Mouse (Mus musculus) Muller cell, postnatal 12 days (primary cell): ENCODE results near the gene Muc13.

Experiments
- DNase-seq: peaks from one replicate; pipeline ENCODE4 v3.0.0-alpha.2; 2015; ENCODE audit errors: inconsistent ontology term

Gene Muc13

DNA sequence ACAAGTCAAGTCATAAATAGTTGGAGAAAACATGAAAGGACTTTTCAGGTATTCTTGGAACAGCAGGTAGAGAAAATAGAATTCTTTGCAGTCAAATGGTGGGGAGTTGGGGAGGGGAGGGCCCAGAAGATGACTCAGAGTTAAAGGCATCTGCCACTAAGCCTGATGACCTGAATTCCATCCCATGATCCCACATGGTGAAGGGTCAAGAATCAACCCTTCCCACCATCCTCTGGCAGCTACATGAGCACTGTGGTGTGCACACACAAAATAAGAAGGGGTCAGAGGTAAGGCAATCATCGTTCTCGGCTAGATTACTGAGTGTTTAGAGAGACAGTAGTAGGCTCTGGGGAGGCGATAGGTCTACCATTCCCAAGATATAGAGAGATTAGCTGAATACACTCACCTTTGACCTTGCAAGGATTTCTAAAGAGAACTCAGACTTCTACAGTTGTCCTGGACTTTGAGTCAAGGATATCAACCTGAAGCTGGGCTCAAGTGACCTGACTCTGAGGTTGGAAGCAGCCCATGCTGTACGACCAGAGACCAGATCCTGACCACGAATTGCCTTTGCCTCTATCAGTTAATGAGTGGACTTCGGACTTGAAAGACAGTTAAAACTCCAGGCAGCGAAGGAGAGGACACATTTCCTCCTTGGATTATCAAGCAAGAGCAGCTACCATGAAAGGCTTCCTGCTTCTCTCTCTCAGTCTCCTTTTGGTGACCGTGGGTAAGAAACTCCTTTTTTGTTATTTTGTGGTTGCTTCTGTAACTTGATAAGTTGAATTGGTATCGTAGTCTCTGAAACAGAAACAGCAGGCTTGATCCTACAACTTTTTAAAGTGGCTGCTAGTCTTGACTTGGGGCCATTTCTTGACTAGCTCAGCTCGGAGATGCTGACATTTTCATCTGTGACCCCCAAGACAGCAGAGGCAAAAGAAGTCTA is at the start of gene Muc13:
Gene Muc13 (plus strand): TSS at position 192 of the 946 bp plus-strand sequence.
- no peak for DNase-seq

DNA sequence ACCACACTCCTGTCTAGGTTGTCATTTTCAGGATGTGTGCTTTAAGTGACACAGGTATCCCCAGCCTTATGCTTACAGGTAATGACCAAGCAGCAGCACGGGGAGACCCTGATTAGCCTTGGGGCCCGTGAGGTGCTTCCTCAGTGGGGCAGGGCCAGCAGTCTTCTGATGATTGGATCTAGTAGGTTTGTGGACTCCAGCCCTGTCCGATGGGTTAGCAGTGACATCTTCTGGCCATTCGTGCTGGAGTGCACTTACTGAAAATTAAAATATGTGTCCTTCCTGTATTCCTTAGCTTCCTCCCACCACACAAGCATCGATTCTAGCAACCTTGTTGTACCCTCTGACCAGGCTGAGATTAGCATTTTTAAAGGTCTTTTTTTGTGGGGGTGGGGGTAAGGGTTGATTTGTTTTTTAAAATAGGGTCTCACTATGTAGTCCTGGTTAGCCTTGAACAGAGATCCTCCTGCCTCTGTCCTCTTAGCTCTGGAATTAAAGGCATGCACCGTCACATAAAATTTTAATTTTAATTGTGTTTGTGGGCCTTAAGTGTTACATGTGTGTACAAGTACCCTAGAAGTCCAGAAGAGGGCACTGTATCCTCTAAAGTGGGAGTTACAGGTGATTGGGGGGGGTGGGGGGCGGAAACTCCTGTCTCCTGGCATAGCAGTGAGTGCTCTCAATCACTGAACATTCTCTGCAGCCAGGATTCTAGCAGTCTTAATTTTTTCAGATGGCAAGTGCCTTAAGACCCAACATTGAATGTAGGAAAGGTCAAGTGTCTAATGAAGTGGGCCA is 49.0 kb upstream of the Muc13 start:
- no peak for DNase-seq

DNA sequence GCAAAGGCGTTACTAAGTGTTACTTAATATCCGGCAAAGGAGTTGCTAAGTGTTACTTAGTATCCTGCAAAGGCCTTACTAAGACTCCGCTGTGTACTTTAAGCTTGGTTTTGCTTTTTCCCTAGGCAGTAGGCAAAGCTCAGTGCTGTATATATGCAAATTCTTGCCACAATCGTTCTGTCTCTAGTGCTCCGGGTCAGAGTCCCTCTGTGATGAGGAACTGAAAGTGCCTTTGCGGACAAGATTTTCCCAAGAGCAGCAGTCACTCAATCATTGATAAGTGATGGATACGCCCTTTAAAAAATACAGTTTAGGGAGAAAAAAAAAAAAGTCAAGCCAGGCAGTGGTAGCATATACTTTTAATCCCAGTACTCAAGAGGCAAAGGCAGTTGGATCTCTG is 48.4 kb upstream of the Muc13 start:
- DNase-seq, result no peak

DNA sequence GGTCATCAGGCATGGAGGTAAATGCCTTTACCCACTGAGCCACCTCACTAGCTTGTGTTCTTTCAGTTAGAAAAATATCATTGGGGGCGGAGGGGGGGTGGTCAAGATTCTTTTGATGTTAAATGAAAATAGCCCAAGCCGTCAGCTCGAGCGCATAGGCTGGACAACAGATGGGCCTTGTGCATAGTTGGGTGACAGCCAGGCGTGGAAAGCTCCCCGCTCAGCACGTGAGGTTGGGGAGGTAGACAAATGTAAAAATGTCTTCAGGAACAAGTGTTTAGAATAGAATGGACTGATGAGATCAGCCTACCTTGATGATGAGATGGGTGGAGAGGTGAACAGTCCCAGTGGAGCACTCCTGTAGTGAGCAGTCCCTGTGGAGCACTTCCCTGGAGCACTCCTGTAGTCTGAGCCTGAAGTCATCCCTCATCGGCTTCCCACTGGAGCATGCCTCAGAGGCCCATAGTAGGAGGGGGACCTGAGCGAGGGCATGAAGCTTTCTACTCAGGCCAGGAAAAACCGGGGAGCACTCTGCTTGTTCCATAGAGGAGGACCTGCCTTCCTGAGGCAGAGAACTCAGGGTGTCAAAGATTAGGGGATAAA is 47.7 kb upstream of the Muc13 start:
- no peak for DNase-seq

DNA sequence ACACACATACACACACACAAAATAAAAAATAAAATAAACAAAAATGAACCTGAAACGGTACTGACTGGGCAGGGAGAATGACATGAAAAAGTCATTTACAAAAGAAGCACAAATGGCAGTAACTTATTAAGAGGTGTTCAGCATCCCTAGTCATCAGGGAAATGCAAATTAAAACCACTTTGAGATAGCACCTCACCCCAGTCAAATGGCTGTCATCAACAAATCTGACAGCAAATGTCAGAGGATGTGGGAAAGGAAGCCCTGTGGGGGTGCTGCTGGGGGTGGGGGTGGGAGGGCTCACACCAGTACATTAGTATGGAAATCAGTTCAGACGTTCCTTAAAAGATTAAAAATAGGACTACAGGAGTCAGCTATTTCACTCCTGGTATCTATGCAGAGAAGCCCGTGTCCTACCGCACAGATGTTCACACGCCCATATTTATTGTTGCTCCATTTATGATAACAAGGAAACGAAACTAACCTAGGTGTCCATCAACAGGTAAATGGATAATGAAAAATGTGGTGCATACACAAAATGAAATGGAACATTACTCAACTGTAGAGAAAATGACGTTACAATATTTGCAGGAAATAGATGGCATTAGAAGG is 46.4 kb upstream of the Muc13 start:
- no peak for DNase-seq

DNA sequence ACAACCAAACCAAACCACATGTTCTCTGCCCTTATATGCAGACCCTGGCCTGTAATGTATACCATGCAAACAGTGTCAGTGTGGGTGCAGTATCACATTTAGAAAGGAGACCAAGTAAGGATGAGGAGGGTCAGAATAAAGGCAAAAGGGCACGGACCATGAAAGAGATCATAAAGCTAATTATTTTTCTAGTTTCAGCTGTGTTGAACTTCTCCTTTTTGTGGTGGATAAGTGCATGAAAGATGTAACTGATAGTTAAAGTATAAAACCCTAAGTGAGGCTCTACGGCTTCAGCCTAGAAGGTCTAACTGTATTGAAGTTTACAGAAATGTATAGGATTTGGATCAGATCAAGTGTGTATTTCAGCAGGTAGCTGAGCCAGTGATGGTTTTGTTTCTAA is 45.8 kb upstream of the Muc13 start:
- no peak for DNase-seq

DNA sequence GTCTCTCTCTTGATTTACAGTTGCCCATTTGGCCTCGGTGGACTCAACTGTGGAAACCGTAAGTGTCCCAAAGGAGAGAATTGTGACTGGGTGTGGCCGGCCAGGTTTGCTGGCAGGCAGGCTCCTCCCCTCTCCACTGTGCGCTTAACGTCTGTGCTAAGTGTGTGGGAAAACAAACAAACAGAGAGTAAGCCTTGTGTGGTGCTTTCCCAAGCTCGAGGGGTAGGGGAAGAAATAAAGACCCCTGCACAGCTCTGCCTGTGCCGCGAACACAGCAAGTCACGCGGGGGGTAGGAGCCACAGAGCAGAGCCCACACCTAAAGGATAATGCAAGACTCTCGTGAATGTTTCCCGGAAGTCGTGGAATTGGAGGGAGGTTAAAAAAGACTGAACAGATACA is 42.7 kb upstream of the Muc13 start:
- DNase-seq, result no peak

DNA sequence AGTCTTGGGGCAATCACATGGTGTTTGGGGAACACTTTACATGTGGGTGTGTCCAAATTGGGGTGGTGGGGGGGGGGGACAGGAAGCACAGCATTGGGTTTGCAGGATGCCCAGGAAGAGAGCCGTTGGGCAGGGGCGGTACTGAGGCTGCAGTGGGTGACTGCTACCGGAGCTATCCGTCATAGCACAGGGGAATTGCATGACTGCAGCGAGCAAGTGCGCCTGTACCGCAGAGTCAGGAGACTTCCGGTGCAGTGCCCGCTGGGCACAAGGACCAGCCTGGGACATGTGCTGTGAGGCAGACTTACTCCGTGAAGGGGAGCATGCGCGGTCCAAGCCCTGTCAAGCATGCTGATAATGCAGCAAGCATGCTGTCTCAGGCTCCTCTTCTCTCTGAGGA is 42.2 kb upstream of the Muc13 start:
- no peak for DNase-seq

DNA sequence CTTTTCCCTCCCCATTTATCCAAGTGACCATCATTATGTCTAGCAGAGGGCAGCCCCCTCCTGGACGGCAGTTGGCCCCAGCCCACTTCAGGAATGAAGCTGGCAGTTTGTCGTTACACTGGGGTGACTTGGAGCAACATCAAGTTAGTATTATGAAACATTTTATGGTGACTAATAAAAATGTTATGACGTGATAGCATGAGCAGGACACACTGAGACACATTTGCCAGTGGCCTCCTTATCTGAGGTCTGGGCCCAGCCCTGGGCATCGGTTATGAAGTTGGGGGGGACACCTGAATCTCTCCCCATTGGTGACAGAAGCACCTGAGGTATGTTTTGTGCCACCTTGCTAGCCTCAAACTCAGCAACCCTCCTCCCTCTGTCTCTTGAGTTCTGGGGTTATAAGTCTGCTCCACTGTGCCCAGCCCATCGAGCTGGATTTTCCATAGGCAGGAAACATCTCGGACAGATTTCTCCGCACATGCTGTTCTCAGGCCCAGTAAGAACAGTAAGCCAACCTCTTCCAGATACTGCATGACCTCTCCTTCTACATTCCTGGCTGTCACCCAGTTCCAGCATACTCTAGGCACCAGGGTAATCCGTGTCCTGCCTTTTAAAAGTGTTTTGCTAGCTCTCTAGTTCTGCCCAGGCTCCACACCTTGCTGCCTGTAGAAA is 40.8 kb upstream of the Muc13 start:
- no peak for DNase-seq

DNA sequence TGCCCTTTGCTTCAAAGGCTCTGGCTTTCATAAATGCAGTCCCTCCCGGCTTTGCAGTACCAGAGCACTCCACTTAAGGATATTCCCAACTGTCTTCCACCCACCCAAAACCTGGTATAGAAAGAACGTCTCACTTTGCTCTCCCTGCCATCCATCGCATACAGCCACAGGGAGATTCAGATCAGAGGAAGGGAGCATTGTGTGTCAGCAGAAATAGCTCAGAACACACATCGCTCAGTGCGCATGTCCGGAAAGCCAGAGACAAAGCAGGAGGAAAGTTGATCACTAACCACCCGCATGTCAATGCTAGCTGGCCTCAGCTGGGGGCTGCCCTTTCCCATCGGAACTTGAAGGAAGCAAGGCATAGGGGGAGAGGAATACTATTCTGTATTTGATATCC is 38.5 kb upstream of the Muc13 start:
- DNase-seq, result no peak

DNA sequence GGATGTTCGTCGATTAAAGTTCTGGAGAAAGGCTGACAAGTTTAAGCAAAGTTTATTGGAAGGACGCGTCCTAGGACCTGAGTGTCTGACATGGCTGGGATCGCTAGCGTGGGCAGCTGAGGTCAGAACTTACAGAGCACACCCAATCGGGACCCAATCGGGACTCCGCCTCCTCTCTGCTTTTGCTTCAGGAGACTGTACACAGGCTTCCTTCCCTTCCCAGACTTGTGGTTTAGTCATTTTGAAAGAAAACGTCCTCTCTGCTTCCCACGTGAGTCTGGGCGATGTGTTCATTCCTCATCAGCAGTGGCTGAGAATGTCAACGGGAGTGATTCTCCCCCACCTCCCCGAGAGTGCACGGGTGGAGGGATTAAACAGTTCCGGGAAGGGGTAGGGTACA is 37.9 kb upstream of the Muc13 start:
- peak; percentile 25 for DNase-seq

DNA sequence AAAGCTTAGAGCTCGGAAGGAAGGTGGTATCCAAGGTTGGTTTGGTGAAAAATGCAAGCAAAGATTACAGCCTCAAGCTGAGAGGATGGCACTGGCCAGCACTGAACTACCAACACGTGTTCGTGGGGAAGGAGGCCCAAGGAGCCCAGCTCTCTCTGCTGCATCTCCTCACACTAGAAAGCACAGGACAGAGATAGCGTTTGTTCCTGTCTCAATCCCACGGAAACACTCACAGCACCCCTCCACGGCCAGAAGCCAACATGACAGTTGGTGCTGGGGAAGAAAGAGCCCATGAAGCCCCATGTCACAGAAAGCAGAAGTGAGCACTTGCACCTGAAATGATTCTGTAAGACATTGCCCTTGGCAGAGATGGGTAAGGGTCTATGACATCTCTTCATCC is 37.4 kb upstream of the Muc13 start:
- no peak for DNase-seq

DNA sequence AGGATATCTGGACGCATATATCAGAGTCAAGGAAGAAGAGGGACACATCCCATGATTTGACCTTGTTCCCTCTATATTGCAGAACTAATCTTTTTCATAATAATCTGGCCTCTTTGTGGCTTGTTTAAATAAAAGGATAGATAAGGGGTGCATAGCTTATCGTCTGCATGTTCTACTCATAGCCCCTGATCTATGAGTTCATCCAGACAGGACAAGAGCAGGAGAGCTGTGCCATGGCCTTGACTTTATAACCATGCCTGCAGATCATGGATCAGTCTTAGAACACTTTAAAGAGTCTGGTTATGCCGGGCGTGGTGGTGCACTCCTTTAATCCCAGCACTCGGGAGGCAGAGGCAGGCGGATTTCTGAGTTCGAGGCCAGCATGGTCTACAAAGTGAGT is 34.6 kb upstream of the Muc13 start:
- DNase-seq, result no peak

DNA sequence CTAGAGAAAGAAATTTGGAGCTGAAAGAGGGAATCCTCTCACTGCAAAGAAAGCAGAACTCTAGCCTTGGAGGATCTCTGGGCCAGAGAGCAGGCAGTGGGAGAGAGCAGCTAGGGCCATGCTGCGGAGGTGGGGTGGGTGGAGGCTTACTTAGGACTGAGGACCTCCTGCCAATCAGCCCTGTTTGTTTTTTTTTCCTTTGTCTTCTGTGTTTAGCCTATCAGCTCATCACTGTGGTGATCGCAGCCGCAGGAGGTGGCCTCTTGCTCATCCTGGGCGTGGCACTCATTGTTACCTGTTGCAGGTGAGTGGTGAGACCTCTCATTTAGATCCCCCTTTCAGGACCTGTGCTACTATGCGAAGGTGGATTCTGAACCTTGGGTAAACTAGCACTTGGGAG is 33.3 kb upstream of the Muc13 start:
- no peak for DNase-seq

DNA sequence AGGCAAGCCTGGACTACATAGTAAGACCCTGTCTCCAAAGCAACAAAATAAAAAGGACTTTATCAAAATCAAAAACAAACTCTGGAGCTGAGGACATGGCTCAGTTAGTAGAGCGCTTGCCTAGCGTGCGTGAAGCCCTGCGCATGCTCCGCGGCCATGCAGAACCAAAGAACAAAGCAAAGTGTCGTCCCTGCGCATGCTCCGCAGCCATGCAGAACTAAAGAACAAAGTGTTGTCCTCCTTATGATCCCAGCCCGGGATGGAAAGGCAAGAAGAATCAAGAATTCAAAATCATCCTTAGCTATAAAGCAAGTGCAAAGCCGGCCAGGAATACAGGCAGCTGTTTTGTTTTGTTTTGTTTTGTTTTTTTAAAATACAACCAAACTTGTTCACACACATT is 32.8 kb upstream of the Muc13 start:
- DNase-seq, result no peak

DNA sequence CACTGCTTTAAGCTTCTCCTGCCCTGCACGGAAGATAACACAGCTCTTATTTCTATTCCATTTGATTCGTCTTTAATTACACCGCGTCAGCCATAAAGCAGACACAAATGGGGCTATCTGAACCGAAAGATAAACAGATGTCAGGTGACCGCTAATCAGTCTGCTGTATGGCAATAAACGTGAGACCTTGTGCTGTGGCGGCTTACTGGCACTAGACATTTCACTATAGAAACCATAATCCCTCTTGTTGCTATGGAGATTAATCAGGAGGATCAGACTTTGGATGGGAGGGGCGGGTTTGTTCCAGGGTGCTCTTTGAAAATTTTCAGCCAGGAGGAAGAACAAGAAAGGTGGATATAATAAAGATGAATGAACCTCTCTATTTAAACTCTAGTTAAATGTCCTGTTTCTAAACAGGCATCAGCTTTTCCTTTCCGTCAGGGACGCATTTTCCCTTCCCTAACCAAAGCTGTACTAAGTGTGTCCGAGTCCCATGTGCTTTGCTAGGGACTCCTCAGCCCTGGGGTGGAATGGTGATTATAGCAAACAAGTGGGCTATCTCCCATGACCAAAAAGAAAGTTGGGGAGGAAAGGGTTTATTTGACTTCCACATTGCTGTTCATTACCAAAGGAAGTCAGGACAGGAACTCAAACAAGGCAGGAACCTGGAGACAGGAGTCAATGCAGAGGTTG is 29.2 kb upstream of the Muc13 start:
- DNase-seq, result no peak

DNA sequence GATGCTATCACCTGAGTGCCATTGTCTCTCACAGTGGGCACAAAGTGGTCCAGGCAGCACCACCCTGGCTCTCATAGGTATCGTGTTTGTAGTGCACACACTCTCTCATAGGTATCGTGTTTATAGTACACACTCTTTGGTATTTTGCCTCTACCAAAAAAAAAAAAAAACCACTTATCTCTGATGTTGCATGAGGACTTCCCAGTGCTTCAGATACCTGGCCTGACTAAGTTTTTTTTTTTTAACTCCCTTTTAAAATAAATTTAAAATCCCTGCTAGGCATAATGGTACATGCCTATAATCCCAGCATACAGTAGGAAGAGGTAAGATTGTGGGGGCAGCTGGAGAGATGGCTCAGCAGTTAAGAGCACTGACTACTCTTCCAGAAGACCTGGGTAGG is 28.4 kb upstream of the Muc13 start:
- DNase-seq, result no peak

DNA sequence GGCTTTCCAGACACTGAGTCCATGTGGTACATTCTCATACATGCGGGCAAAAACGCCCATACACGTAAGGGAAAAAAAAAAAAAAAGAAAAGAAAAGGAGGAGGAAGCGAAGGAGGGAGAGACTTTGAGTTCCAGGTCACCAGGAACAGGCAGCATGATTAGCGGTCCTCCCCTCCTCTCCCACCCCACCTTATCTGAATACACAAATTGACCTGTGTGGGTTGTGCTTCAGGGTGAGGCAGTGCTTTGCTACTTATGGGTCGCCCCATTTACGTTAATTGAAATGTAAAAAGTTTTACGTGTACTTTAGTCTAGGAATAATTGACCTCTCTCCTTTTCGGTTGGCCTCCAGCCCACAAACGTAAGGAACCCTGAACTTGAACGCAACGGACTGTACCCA is 27.5 kb upstream of the Muc13 start:
- no peak for DNase-seq

DNA sequence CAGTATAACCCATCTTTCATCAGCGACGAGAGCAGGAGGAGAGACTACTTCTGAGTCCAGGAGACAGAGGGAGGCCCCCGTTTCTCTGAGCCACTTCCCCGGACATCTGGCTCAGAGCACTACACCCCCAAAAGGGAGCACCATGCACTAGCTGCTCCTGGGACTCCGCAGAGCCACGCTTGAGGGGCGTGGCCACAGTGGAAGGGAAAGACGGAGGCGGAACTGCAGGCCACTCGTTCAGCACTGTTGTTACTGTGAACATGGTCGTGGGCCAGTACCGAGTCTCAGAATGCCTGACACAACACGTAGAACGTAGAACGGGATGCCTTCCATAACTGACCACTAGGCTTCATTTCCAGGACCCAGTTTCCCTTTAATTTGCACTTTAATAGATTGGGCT is 27.1 kb upstream of the Muc13 start:
- no peak for DNase-seq

DNA sequence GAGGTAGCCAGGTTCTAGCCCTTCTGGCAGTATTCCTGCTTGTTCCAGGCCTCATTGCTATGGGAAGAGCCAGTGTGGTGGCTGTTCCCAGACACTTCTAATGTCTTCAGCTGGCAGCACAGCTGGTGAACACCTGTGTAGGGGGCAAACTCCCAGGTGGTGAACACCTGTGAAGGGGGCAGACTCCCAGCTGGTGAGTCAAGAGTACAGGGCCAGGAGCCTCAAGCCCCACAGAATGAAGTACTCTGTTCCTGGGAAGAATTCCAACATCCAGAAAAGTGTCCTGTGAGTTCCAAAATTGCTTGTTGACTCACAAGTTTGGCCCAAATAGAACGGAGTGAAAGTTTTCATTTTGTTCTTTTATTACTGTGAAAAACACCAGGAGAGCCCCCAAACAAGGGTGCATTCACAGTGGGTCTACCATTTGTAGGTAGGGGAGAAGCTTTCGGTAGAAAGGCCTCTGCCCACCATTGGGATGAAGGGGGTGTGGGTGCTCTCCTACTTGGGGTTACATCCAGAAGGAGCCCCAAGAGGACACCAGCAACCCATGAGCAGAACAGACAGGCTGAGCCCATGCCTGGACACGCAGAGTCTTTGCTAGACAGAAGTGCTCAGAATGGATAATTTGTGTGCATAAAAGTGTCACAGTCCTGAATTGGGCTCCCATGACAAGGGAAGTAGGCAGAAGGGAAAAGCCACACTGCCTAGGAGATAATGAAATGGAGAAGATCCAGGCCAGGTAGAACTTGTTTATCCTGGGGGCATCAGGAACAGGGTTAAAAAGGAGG is 25.2 kb upstream of the Muc13 start:
- peak; percentile 16 for DNase-seq
